18 mouse cellular contexts compared by ENCODE assay signal in the genomic region with DNA sequence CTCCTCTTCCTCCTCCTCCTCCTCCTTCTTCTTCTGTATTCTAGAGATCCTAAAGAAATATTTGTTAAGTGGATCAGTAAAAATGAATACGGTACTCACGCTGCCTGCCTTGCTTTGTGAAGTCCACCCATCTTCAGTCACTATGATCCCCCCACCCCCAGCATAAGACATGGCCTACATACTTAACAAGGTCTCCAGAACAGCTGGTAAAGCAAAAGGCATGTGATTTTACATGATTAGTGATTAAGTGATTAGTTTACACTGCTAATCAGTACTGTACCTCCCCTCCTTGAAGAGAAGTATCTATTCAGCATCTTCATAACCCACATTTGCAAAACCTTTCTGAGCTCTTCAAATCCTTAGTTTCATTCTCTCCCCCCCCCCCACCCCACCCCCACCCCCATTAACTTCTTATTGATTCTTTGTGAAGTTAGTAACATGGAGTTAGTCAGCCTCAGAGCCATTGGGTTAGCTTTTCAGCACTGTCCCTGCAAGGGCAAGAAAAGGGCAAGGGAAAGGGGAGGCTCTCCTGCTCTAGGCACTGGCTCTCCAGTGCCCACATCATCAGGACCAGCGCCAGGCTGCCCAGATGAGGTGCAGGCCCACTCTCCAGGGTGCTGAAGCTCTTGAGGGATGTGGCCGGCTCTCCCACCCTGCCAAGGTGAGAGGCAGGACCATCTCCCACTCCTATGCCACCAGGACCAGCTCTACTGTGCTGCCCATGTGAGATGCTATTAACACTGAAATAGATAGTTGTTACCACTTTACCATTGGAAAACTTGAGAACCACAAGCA. TPM values are rescaled to one million over a fixed set of nuclear protein-coding genes. Genes with fewer than 3 reads are reported as not detected.
A peak's percentile ranks its signal among the peaks of the same experiment; 100 is the strongest.
DNase-seq lines count a peak whose midpoint lies in the region; ATAC-seq and TF ChIP-seq lines count a peak whose summit lies in the region.
"Had no signal": no experiment of that assay in that cellular context is flagged by ENCODE, and none has a peak within 500 bp of the region (broad histone marks: within the 10 kb centered on the region; RNA-seq: fewer than 3 reads in every experiment).

No protein-coding gene starts in this region.

- H3K27ac ChIP-seq in forebrain, embryonic 13.5 days = no peak overlapping the region
- no peak overlapping the region for H3K27ac ChIP-seq in forebrain, embryonic 10.5 days
- no peak overlapping the region for H3K27ac ChIP-seq in kidney, postnatal 0 days
- H3K27ac ChIP-seq: embryonic facial prominence, embryonic 15.5 days; hindbrain, postnatal 0 days; limb, embryonic 10.5 days; stomach, postnatal 0 days had no signal

- whole genome bisulfite sequencing in forebrain, embryonic 13.5 days = 75% methylated on average over 4 of the region's 4 CpGs
- WGBS in forebrain, embryonic 10.5 days = 83% methylated on average over 4 of the region's 4 CpGs
- WGBS in kidney, postnatal 0 days = 80% methylated on average over 4 of the region's 4 CpGs

- H3K9ac ChIP-seq in forebrain, embryonic 13.5 days = no peak overlapping the region
- H3K9ac ChIP-seq in kidney, postnatal 0 days (ENCODE audit: low read depth, low read length) = no peak overlapping the region
- H3K9ac ChIP-seq: embryonic facial prominence, embryonic 15.5 days; liver, postnatal 0 days had no signal

- TF ChIP-seq CTCF in kidney, postnatal 0 days (IDR thresholded peaks at IDR 0.05; ENCODE audit: low read depth) = no peak
- TF ChIP-seq CTCF in G1E (IDR thresholded peaks at IDR 0.05; ENCODE audit: low read depth, low read length) = no peak

- no peak for DNase-seq in forebrain, embryonic 10.5 days (ENCODE audit: extremely low spot score, low spot score)
- peak; percentile 8 for DNase-seq in kidney, postnatal 0 days (ENCODE audit: low spot score)
- DNase-seq in kidney, adult 8-10 months = no peak
- peak; percentile 23 for DNase-seq in G1E (ENCODE audit: low spot score)
- no peak for DNase-seq in urinary bladder, postnatal 14 days (ENCODE audit: low spot score)
- DNase-seq: B cell, adult 2 months; cerebellum, postnatal 36 days; liver, postnatal 0 days; thymus, postnatal 14 days had no signal

- H3K9me3 ChIP-seq in forebrain, embryonic 13.5 days (replicated peaks) = no peaks in the 10 kb centered on the region
- no peaks in the 10 kb centered on the region for H3K9me3 ChIP-seq in forebrain, embryonic 10.5 days
- H3K9me3 ChIP-seq in kidney, postnatal 0 days (replicated peaks; ENCODE audit: low read length) = no peaks in the 10 kb centered on the region
- no peaks in the 10 kb centered on the region for H3K9me3 ChIP-seq in G1E (replicated peaks)
- H3K9me3 ChIP-seq: embryonic facial prominence, embryonic 15.5 days; limb, embryonic 10.5 days had no signal

- no peaks in the 10 kb centered on the region for H3K27me3 ChIP-seq in forebrain, embryonic 13.5 days
- H3K27me3 ChIP-seq in forebrain, embryonic 10.5 days (ENCODE audit: poor library complexity, severe bottlenecking) = no peaks in the 10 kb centered on the region
- H3K27me3 ChIP-seq in kidney, postnatal 0 days (ENCODE audit: insufficient read depth, low read length) = no peaks in the 10 kb centered on the region
- H3K27me3 ChIP-seq in G1E (ENCODE audit: insufficient read depth, low read length) = no peaks in the 10 kb centered on the region
- H3K27me3 ChIP-seq: embryonic facial prominence, embryonic 15.5 days had no signal

- ATAC-seq in forebrain, embryonic 13.5 days = peak; percentile 55; the same call in 1 of the 2 replicates
- ATAC-seq in kidney, postnatal 0 days (replicated peaks; ENCODE audit: low FRiP score, low read depth) = no peak
- ATAC-seq in G1E (ENCODE audit: extremely low read depth, insufficient number of reproducible peaks, low FRiP score, poor library complexity, severe bottlenecking) = no peak
- ATAC-seq in megakaryocyte-erythroid progenitor cell, adult 5-6 weeks (replicated peaks; ENCODE audit: low FRiP score, low TSS enrichment, poor library complexity, severe bottlenecking) = peak; percentile 29; the same call in 1 of the 2 replicates
- ATAC-seq: activated CD4-positive, CD25-positive, alpha-beta regulatory T cell, adult 4 months had no signal

- H3K36me3 ChIP-seq in forebrain, embryonic 13.5 days (ENCODE audit: poor library complexity, severe bottlenecking) = no peaks in the 10 kb centered on the region
- no peaks in the 10 kb centered on the region for H3K36me3 ChIP-seq in forebrain, embryonic 10.5 days (replicated peaks)
- H3K36me3 ChIP-seq in kidney, postnatal 0 days (ENCODE audit: insufficient read depth, low read length) = no peaks in the 10 kb centered on the region
- H3K36me3 ChIP-seq in G1E (replicated peaks) = no peaks in the 10 kb centered on the region
- H3K36me3 ChIP-seq: embryonic facial prominence, embryonic 15.5 days; limb, embryonic 10.5 days had no signal

- no peaks in the 10 kb centered on the region for H3K4me1 ChIP-seq in forebrain, embryonic 13.5 days
- no peaks in the 10 kb centered on the region for H3K4me1 ChIP-seq in forebrain, embryonic 10.5 days
- no peaks in the 10 kb centered on the region for H3K4me1 ChIP-seq in kidney, postnatal 0 days (replicated peaks; ENCODE audit: insufficient read depth, low read length)
- peaks cover 72% of the 10 kb centered on the region for H3K4me1 ChIP-seq in G1E (ENCODE audit: insufficient read depth, low read depth, low read length)
- H3K4me1 ChIP-seq: limb, embryonic 10.5 days had no signal

- no peak overlapping the region for H3K4me2 ChIP-seq in forebrain, embryonic 13.5 days
- H3K4me2 ChIP-seq in kidney, postnatal 0 days (ENCODE audit: low read length) = no peak overlapping the region
- H3K4me2 ChIP-seq: embryonic facial prominence, embryonic 15.5 days had no signal

- no peak overlapping the region for H3K4me3 ChIP-seq in forebrain, embryonic 13.5 days
- H3K4me3 ChIP-seq in forebrain, embryonic 10.5 days = no peak overlapping the region
- H3K4me3 ChIP-seq in kidney, postnatal 0 days (replicated peaks; ENCODE audit: low read depth, low read length) = no peak overlapping the region
- H3K4me3 ChIP-seq in G1E (ENCODE audit: low read depth, low read length) = peak overlapping the region; percentile 54; the same call in 1 of the 2 replicates
- H3K4me3 ChIP-seq: embryonic facial prominence, embryonic 15.5 days; limb, embryonic 10.5 days had no signal

RNA-seq across cellular contexts. Expression of a gene that starts 30.6 kb away (rescaled TPM):
- polyA plus RNA-seq in forebrain, embryonic 13.5 days (2015; fragmentation: Nextera tagmentation; extraction: Ambion mirVana) = 15.1 and 16.7 TPM in 2 replicates
- 2.5 and 2.6 TPM in 2 replicates for polyA plus RNA-seq in forebrain, embryonic 10.5 days (2016; fragmentation: Nextera tagmentation; extraction: Ambion mirVana)
- 8.3 and 9.6 TPM in 2 replicates for polyA plus RNA-seq in kidney, postnatal 0 days (2015; fragmentation: Nextera tagmentation; extraction: Ambion mirVana)
- total RNA-seq in G1E (2014; fragmentation: Nextera tagmentation) = 0.58 TPM in 1 of 2 replicates, not detected in the other
- 0.29 and 0.66 TPM in 2 replicates for total RNA-seq in G1E (2017)
- polyA plus RNA-seq in G1E (2012) = 0.12 and 0.27 TPM in 2 replicates
- 0.37 TPM in 1 of 2 replicates, not detected in the other for total RNA-seq in megakaryocyte-erythroid progenitor cell, adult 5-6 weeks (2014; fragmentation: Nextera tagmentation)
- total RNA-seq in megakaryocyte-erythroid progenitor cell, adult 5-6 weeks (2017) = not detected in 2 replicates
- total RNA-seq: hematopoietic stem cell, adult 5-6 weeks; neutrophil, adult 5-6 weeks had no signal

RNA-seq across cellular contexts. Expression of a gene that starts 39.9 kb away (rescaled TPM):
- polyA plus RNA-seq in forebrain, embryonic 13.5 days (2015; fragmentation: Nextera tagmentation; extraction: Ambion mirVana) = 22.5 and 22.6 TPM in 2 replicates
- polyA plus RNA-seq in forebrain, embryonic 10.5 days (2016; fragmentation: Nextera tagmentation; extraction: Ambion mirVana) = 32.8 and 34.8 TPM in 2 replicates
- polyA plus RNA-seq in kidney, postnatal 0 days (2015; fragmentation: Nextera tagmentation; extraction: Ambion mirVana) = 16.3 and 19.0 TPM in 2 replicates
- total RNA-seq in G1E (2014; fragmentation: Nextera tagmentation) (16.0 and 16.9 TPM in 2 replicates), G1E (2017) (27.0 and 27.6 TPM in 2 replicates)
- polyA plus RNA-seq in G1E (2012) = 16.7 and 17.4 TPM in 2 replicates
- total RNA-seq in megakaryocyte-erythroid progenitor cell, adult 5-6 weeks (2014; fragmentation: Nextera tagmentation) = 17.3 and 22.4 TPM in 2 replicates
- 24.9 and 29.0 TPM in 2 replicates for total RNA-seq in megakaryocyte-erythroid progenitor cell, adult 5-6 weeks (2017)

Comparison
In these comparisons a context has a peak if more than half of its experiments do, and no peak if none do; other contexts are left out.
1. DNase-seq: peak in kidney, postnatal 0 days (single experiment) and G1E (single experiment); none in forebrain, embryonic 10.5 days (single experiment), kidney, adult 8-10 months (0 of 2) and urinary bladder, postnatal 14 days (single experiment).
2. ATAC-seq: peak in forebrain, embryonic 13.5 days (single experiment) and megakaryocyte-erythroid progenitor cell, adult 5-6 weeks (single experiment); none in kidney, postnatal 0 days (single experiment) and G1E (single experiment).